Mouse (Mus musculus) embryonic facial prominence, embryonic 14.5 days (tissue): ENCODE results near the gene Phf12. TPM values are rescaled to one million over a fixed set of nuclear protein-coding genes. Genes with fewer than 3 reads are reported as not detected.

Source experiments
- ATAC-seq: fragments of 200-750 bp; cut with Nextera tagmentation; 2 replicates; pipeline ENCODE4 v1.8.0; 2017; ENCODE audit warnings: low read depth, moderate number of reproducible peaks, moderate TSS enrichment
- DNase-seq: peaks from one replicate; pipeline ENCODE4 v3.0.0-alpha.2; 2015; ENCODE audit warnings: low spot score
- H3K27ac ChIP-seq: fragments of 300-500 bp; sonication (generic); replicated peaks from 2 replicates; pipeline ENCODE4 v1.5.1; 2014; ENCODE audit warnings: low read depth, mild to moderate bottlenecking, low read length, moderate library complexity
- H3K27me3 ChIP-seq: fragments of 300-500 bp; sonication (generic); replicated peaks from 2 replicates; pipeline ENCODE4 v1.6.1; 2014; ENCODE audit warnings: low read length; ENCODE audit not compliant: control insufficient read depth, insufficient read depth
- H3K36me3 ChIP-seq: fragments of 300-500 bp; sonication (generic); 2 replicates; pipeline ENCODE4 v1.6.1; 2014; ENCODE audit warnings: low read length, mixed read lengths; ENCODE audit not compliant: control insufficient read depth, insufficient read depth
- H3K4me1 ChIP-seq: fragments of 300-500 bp; sonication (generic); 2 replicates; pipeline ENCODE4 v1.6.1; 2014; ENCODE audit warnings: antibody characterized with exemption, low read length; ENCODE audit not compliant: control insufficient read depth, insufficient read depth
- H3K4me2 ChIP-seq: fragments of 300-500 bp; sonication (generic); 2 replicates; pipeline ENCODE4 v1.6.1; 2014; ENCODE audit warnings: low read depth, mild to moderate bottlenecking, low read length, moderate library complexity, mixed read lengths
- H3K4me3 ChIP-seq: fragments of 300-500 bp; sonication (generic); 2 replicates; pipeline ENCODE4 v1.5.1; 2014; ENCODE audit warnings: low read depth, mild to moderate bottlenecking, low read length
- H3K9ac ChIP-seq: fragments of 300-500 bp; sonication (generic); 2 replicates; pipeline ENCODE4 v1.6.1; 2014; ENCODE audit warnings: low read depth, mild to moderate bottlenecking, low read length, moderate library complexity, mixed read lengths
- H3K9me3 ChIP-seq: fragments of 300-500 bp; sonication (generic); 2 replicates; pipeline ENCODE4 v1.6.1; 2016; ENCODE audit warnings: low read length; ENCODE audit not compliant: control insufficient read depth
- WGBS: fragments of 180-500 bp; shearing (Covaris S2); extraction: QIAGEN DNeasy Blood & Tissue Kit; methylation state at CpG from one replicate; pipeline ENCODE4 v1.1.7; 2014; 5-methylcytosine and 5-hydroxymethylcytosine counted together
- polyA plus RNA-seq: library from polyadenylated mRNA; unstranded; fragments of >200 nt; fragmentation: Nextera tagmentation; extraction: Ambion mirVana; gene quantifications from 2 replicates; pipeline ENCODE4 v1.2.1, GENCODE M21; 2014

Phf12 gene
- polyA plus RNA-seq, 1 experiment from 2014 or later: 15.0 TPM

- no peaks in the 10 kb centered on the region for H3K27me3 ChIP-seq
- no peak overlapping the region for H3K4me2 ChIP-seq
- H3K9ac ChIP-seq: no peak overlapping the region
- ATAC-seq: no peak
- H3K27ac ChIP-seq: no peak overlapping the region
- DNase-seq: no peak
- no peaks in the 10 kb centered on the region for H3K4me1 ChIP-seq
- H3K36me3 ChIP-seq: no peaks in the 10 kb centered on the region; the same call in 1 of the 2 replicates
- no peak overlapping the region for H3K4me3 ChIP-seq
- WGBS: 66% methylated on average over 5 of the region's 5 CpGs
- H3K9me3 ChIP-seq: no peaks in the 10 kb centered on the region
Observed at GRCm38 (mm10) chr11:78067566-78067965, 85.0 kb downstream of the Phf12 start.

- 79% methylated on average over 5 of the region's 5 CpGs for WGBS
Observed at GRCm38 (mm10) chr11:78069130-78069529, 86.6 kb downstream of the Phf12 start.

GRCm38 (mm10) chr11:78069646-78070045 is 87.1 kb downstream of the Phf12 start:
- Histone ChIP-seq H3K9me3 (no peaks in the 10 kb centered on the region), H3K4me1 (no peaks in the 10 kb centered on the region), H3K4me2 (no peak overlapping the region), H3K36me3 (peaks cover 20% of the 10 kb centered on the region), H3K4me3 (no peak overlapping the region), H3K9ac (no peak overlapping the region), H3K27me3 (no peaks in the 10 kb centered on the region), H3K27ac (no peak overlapping the region)
- WGBS: 77% methylated on average over 6 of the region's 6 CpGs
- no peak for ATAC-seq
- DNase-seq: no peak

More at GRCm38 (mm10) chr11:78069130-78069529, 86.6 kb downstream of the Phf12 start:
- Histone ChIP-seq H3K4me2 (no peak overlapping the region), H3K9me3 (no peaks in the 10 kb centered on the region), H3K27me3 (no peaks in the 10 kb centered on the region), H3K27ac (no peak overlapping the region), H3K4me1 (no peaks in the 10 kb centered on the region), H3K9ac (no peak overlapping the region), H3K36me3 (peaks cover 15% of the 10 kb centered on the region), H3K4me3 (no peak overlapping the region)
- ATAC-seq (no peak), DNase-seq (no peak)

GRCm38 (mm10) chr11:78071938-78072337 is 89.4 kb downstream of the Phf12 start:
- Histone ChIP-seq H3K4me3 (no peak overlapping the region), H3K4me2 (no peak overlapping the region), H3K27ac (no peak overlapping the region), H3K4me1 (no peaks in the 10 kb centered on the region), H3K36me3 (peaks cover 40% of the 10 kb centered on the region), H3K27me3 (no peaks in the 10 kb centered on the region), H3K9ac (no peak overlapping the region), H3K9me3 (no peaks in the 10 kb centered on the region)
- no peak for DNase-seq
- no peak for ATAC-seq
- 83% methylated on average over 5 of the region's 5 CpGs for WGBS

GRCm38 (mm10) chr11:78072425-78073130 is 90.0 kb downstream of the Phf12 start:
- no peak overlapping the region for H3K27ac ChIP-seq
- DNase-seq (no peak), ATAC-seq (no peak)
- H3K4me2 ChIP-seq: no peak overlapping the region
- H3K4me1 ChIP-seq: no peaks in the 10 kb centered on the region
- H3K27me3 ChIP-seq: no peaks in the 10 kb centered on the region
- H3K36me3 ChIP-seq: peaks cover 46% of the 10 kb centered on the region
- H3K9ac ChIP-seq: no peak overlapping the region
- no peaks in the 10 kb centered on the region for H3K9me3 ChIP-seq
- no peak overlapping the region for H3K4me3 ChIP-seq
- WGBS: 23% methylated on average over 6 of the region's 6 CpGs

- H3K36me3 ChIP-seq: peaks cover 54% of the 10 kb centered on the region
- H3K4me3 ChIP-seq: no peak overlapping the region
- no peak overlapping the region for H3K27ac ChIP-seq
- H3K9ac ChIP-seq: no peak overlapping the region
- no peaks in the 10 kb centered on the region for H3K9me3 ChIP-seq
- no peak for DNase-seq
- 97% methylated on average over 9 of the region's 9 CpGs for WGBS
- no peak for ATAC-seq
- no peaks in the 10 kb centered on the region for H3K27me3 ChIP-seq
- H3K4me1 ChIP-seq: no peaks in the 10 kb centered on the region
- H3K4me2 ChIP-seq: no peak overlapping the region
Observed at GRCm38 (mm10) chr11:78073577-78074276, 91.2 kb downstream of the Phf12 start.

GRCm38 (mm10) chr11:78074277-78074652 is 91.7 kb downstream of the Phf12 start:
- no peaks in the 10 kb centered on the region for H3K27me3 ChIP-seq
- H3K4me3 ChIP-seq: no peak overlapping the region
- 93% methylated on average over 2 of the region's 2 CpGs for WGBS
- ATAC-seq (no peak), DNase-seq (no peak)
- no peak overlapping the region for H3K4me2 ChIP-seq
- H3K36me3 ChIP-seq: peaks cover 54% of the 10 kb centered on the region
- H3K4me1 ChIP-seq: peaks cover 5% of the 10 kb centered on the region; the same call in 1 of the 2 replicates
- no peaks in the 10 kb centered on the region for H3K9me3 ChIP-seq
- H3K9ac ChIP-seq: no peak overlapping the region
- no peak overlapping the region for H3K27ac ChIP-seq

- 88% methylated on average over 4 of the region's 4 CpGs for WGBS
- peaks cover 54% of the 10 kb centered on the region for H3K36me3 ChIP-seq
- DNase-seq (no peak), ATAC-seq (no peak)
- no peaks in the 10 kb centered on the region for H3K9me3 ChIP-seq
- no peaks in the 10 kb centered on the region for H3K27me3 ChIP-seq
- H3K4me1 ChIP-seq: peaks cover 9% of the 10 kb centered on the region
- H3K9ac ChIP-seq: no peak overlapping the region
- no peak overlapping the region for H3K4me2 ChIP-seq
- no peak overlapping the region for H3K27ac ChIP-seq
- H3K4me3 ChIP-seq: no peak overlapping the region
Observed at GRCm38 (mm10) chr11:78074666-78075065, 92.1 kb downstream of the Phf12 start.
